Comparison of ENCODE assay signal across 25 mouse cellular contexts in genomic region chr4:49603161-49603560, GRCm38 (mm10). TPM values are rescaled to one million over a fixed set of nuclear protein-coding genes. Genes with fewer than 3 reads are reported as not detected.
DNase-seq lines count a peak whose midpoint lies in the region; TF ChIP-seq lines count a peak whose summit lies in the region.
"Had no signal": no experiment of that assay in that cellular context is flagged by ENCODE, and none has a peak within 500 bp of the region (broad histone marks: within the 10 kb centered on the region; RNA-seq: fewer than 3 reads in every experiment).

No protein-coding gene starts in this region.

- H3K4me3 ChIP-seq in kidney, adult 2 months (ENCODE audit: insufficient read depth, low read depth, low read length), result no peak overlapping the region
- H3K4me3 ChIP-seq: embryonic facial prominence, embryonic 10.5 days; embryonic facial prominence, embryonic 12.5 days; forebrain, embryonic 13.5 days; forebrain, embryonic 15.5 days had no signal

- 41% methylated on average over 2 of the region's 2 CpGs for WGBS in kidney, adult 2 months

- no peak for TF ChIP-seq POLR2A in kidney, adult 2 months (IDR thresholded peaks at IDR 0.05; ENCODE audit: low read depth, low read length)

- intact Hi-C loops in heart, postnatal 36 days (cut with DNase I), result no loop called here

- TF ChIP-seq CTCF in kidney, adult 2 months (conservative IDR thresholded peaks at IDR 0.05; ENCODE audit: insufficient read depth, insufficient read length, low read depth, low read length), result no peak

- no peaks in the 10 kb centered on the region; the same call in 1 of the 2 replicates for H3K4me1 ChIP-seq in kidney, adult 2 months (ENCODE audit: control insufficient read depth, insufficient read depth, low read length)
- H3K4me1 ChIP-seq: embryonic facial prominence, embryonic 10.5 days; embryonic facial prominence, embryonic 12.5 days; forebrain, embryonic 13.5 days had no signal

- no peaks in the 10 kb centered on the region for H3K27me3 ChIP-seq in kidney, adult 2 months (replicated peaks; ENCODE audit: control insufficient read depth, insufficient read depth, low read length)
- H3K27me3 ChIP-seq: CH12.LX; embryonic facial prominence, embryonic 12.5 days; forebrain, embryonic 13.5 days; forebrain, embryonic 15.5 days had no signal

- H3K27ac ChIP-seq in kidney, adult 2 months (ENCODE audit: insufficient read depth, low read depth, low read length), result no peak overlapping the region
- H3K27ac ChIP-seq: embryonic facial prominence, embryonic 10.5 days; embryonic facial prominence, embryonic 12.5 days; forebrain, embryonic 13.5 days; forebrain, embryonic 15.5 days had no signal

- no peaks in the 10 kb centered on the region for H3K36me3 ChIP-seq in kidney, adult 2 months (ENCODE audit: control insufficient read depth, insufficient read depth, low read length)
- H3K36me3 ChIP-seq: embryonic facial prominence, embryonic 10.5 days; embryonic facial prominence, embryonic 12.5 days; forebrain, embryonic 15.5 days; G1E had no signal

- DNase-seq in heart, adult 11 months, result peak; percentile 14
- DNase-seq in heart, postnatal 36 days, result no peak
- DNase-seq in kidney, adult 2 months, result peak; percentile 79
- DNase-seq in kidney, postnatal 10 days, result no peak
- DNase-seq in kidney, postnatal 36 days, result peak; percentile 15 to 56
- no peak for DNase-seq in kidney, postnatal 14 days
- DNase-seq: adrenal gland, adult 8-10 months; adrenal gland, postnatal 14 days; adrenal gland, postnatal 36 days; B cell, adult 2 months; cerebellum, adult 11-12 months; cerebellum, adult 2 months; cerebellum, adult 9-10 months; cerebellum, postnatal 10 days; cerebellum, postnatal 25 days had no signal

RNA-seq across cellular contexts. Expression of gene Tmem246, which starts 5.5 kb away (rescaled TPM):
- 10 to 100 TPM; 44.5 to 47.1 TPM for total RNA-seq in heart, postnatal 36 days (2021)
- 35.8 and 45.9 TPM in 2 replicates for polyA plus RNA-seq in kidney, adult 2 months (2012; rRNA removed)
- polyA plus RNA-seq: activated CD4-positive, CD25-positive, alpha-beta regulatory T cell, adult 4 months; CD4-positive, CD25-positive, alpha-beta regulatory T cell, adult 4 months; Patski had no signal

RNA-seq across cellular contexts. Expression of gene Rnf20, which starts 28.6 kb away (rescaled TPM):
- 10 to 100 TPM; 30.7 to 39.3 TPM for total RNA-seq in heart, postnatal 36 days (2021)
- polyA plus RNA-seq in kidney, adult 2 months (2012; rRNA removed), result 14.1 and 15.3 TPM in 2 replicates

RNA-seq across cellular contexts. Expression of gene Aldob, which starts 53.8 kb away (rescaled TPM):
- 1 to 10 TPM in 1 of 2 experiments, under 1 TPM in 1; 0.58 to 1.1 TPM for total RNA-seq in heart, postnatal 36 days (2021)
- polyA plus RNA-seq in kidney, adult 2 months (2012; rRNA removed), result 4,876 and 5,164 TPM in 2 replicates
- total RNA-seq: CH12.LX had no signal
- polyA plus RNA-seq: activated CD4-positive, CD25-positive, alpha-beta regulatory T cell, adult 4 months; CD4-positive, CD25-positive, alpha-beta regulatory T cell, adult 4 months; embryonic facial prominence, embryonic 10.5 days; embryonic facial prominence, embryonic 12.5 days; forebrain, embryonic 11.5 days; G1E; Patski had no signal

Comparison
In these comparisons a context has a peak if more than half of its experiments do, and no peak if none do; other contexts are left out.
1. DNase-seq: peak in heart, adult 11 months (single experiment), kidney, adult 2 months (single experiment) and kidney, postnatal 36 days (2 of 2); none in heart, postnatal 36 days (0 of 2), kidney, postnatal 10 days (single experiment) and kidney, postnatal 14 days (single experiment).